Mouse (Mus musculus): ENCODE results near the gene Nt5c1a. TPM values are rescaled to one million over a fixed set of nuclear protein-coding genes. Genes with fewer than 3 reads are reported as not detected.
"Not testable (repeated sequence)": the region's sequence is repeated elsewhere in the genome, so short reads cannot be mapped to it uniquely, and the experiment has no call there.

Nt5c1a gene
- 10 to 100 TPM; 33.4 to 44.6 TPM for total RNA-seq (2021)
- long read RNA-seq, experiment 1, result 0 reads
- long read RNA-seq, experiment 2, result 0 reads

DNA sequence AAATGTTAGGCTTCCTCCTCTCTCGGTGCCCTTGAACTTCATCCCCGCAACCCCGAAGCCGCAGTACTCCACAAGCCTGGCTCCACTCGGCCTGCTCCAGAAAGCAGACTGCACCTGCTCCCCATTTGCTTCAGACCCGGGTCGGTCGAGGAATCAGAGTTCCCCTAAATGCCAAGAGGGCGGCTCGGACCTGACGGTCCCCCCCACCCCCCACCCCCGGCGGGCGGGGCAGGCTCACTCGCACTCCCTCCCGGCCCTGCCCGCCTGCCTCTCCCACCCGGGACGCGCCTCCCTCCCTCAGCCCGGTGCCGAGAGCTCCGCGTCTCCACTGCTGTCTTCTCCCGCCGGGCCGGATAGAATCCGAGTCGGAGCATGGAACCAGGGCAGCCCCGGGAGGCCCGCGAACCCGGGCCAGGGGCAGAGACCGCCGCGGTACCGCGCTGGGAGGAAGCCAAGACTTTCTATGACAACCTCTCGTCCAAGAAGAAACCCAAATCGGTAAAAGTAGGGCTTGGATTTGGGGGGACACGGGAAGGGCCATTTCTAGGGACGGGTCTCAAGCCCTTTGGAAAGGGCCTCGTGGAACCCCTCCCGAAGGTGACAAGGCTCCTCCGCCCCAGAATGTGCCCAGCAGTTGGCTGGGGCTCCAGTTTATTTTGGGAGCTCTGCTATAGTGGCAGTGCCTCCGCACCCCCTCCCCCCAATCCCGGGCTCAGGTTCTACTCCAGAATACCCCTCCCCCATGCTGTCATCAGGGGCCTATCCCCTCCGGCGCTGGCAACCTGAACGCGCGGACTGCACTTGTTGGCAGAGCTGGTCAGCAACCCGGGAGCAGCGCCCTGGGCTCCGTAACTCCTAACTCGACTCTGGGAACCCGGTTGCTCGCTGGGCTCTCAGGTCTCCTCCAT, at the start of gene Nt5c1a:
Nt5c1a (plus strand) TSS at position 319 of the 908 bp plus-strand sequence.
- intact Hi-C loops (cut with DNase I), result loop anchor here (2.0 kb wide), 1 partner anchor 47 kb away; no protein-coding TSS in a partner anchor
- peak; percentile 50 to 64 for DNase-seq

DNA sequence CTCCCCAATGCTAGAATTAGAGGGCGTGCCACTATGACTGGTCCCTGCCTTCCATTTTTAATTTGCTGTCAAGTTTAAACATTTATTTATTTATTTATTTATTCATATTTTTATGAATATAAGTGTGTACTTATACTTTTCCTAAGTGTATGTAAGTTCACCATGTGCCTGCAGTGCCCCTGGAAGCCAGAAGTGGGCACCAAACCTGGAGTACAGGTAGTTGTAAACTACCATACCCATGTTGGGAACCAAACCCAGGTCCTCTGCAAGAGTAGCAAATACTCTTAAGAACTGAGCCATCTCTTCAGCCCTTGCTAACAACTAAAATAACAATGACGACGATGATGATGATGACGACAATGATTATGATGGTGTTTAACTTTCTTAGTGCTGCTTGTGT, 49.3 kb upstream of the Nt5c1a start:
- intact Hi-C loops (cut with DNase I), result loop anchor here (2.0 kb wide), 1 partner anchor 103 kb away; no protein-coding TSS in a partner anchor
- no peak for DNase-seq

DNA sequence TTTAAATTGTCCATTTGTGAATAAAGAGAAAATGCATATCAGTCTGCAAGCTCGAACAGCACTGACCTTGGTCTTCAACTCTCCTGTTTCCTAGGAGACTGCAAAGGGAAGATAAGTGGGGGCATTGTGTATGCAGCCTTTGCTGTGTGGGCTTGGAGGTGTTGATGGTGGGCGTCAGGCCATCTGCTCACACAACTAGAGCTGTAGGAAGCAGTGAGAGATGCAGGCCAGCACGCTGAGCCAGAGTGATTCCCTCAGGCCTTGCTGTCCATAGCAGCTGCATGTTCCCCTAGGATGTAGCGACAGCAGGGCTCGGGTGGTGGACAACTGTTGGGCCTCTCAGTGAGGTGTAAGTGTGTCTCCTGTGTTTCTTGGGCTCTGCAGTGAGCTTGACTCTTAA, 48.3 kb upstream of the Nt5c1a start:
- intact Hi-C loops (cut with DNase I), result loop anchor here (2.0 kb wide), 1 partner anchor 102 kb away; no protein-coding TSS in a partner anchor
- no peak for DNase-seq

DNA sequence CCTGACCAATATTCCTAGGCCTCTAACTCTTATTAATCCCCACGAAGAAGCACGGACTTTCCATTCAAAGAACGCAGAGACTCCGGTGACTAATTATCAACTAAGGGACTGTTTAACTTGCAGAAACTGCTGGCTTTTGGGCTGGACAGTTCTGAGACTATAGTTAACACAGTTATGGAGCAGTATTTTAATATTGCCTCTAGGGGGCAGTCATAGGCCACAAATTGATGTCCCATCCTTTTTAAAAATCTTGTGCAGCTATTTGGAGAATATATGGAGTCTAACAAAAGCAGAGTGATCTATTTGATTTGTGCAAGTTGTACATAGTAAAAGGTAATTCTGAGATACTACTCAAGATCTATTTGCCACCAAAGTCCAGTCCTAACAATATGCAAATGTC, 46.3 kb upstream of the Nt5c1a start:
- intact Hi-C loops (cut with DNase I), result loop anchor here (2.0 to 5.0 kb wide), 2 partner anchors 46 to 62 kb away; partner anchors contain the start of gene Nt5c1a
- DNase-seq, result no peak

DNA sequence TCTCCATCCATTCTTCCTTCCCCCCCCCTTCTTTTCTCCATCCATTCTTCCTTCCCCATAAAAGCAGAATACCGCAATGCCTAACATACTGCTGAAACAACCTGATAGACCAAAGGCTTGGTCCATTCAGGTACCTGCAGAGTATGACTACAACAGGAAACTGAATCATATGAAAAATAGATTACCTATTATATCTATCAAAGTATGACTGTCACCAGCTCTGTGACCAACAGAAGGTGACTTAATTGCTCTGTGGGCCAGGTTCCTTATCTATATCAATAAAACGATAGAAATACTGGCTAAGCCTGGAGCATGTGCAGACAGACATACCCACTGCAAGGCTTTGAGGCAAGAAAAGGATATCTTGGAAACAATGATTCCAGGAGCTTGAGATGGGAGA, 45.9 kb upstream of the Nt5c1a start:
- no peak for DNase-seq
- intact Hi-C loops (cut with DNase I), result loop anchor here (2.0 to 5.0 kb wide), 2 partner anchors 45 to 62 kb away; partner anchors contain the start of gene Nt5c1a

DNA sequence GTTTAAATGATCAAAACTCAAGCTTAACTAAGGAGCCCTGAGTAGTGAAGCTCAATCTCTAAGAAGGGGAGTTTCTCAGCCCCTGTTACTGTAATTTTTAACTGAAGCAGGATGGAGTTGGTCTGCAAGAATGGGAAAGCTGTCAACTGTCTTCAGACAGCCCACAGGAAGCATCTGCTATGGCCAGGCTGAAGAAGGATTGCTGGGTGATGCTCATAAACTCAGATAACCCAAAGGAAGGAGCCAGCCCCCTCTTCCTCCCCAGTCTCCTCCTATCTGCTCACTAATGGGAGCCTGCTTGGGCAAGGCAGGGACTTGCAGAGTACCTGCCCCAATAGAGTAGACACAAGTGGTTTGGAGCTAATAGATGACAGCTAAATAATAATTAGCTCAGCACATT, 45.5 kb upstream of the Nt5c1a start:
- intact Hi-C loops (cut with DNase I), result loop anchor here (2.0 to 5.0 kb wide), 2 partner anchors 45 to 61 kb away; partner anchors contain the start of gene Nt5c1a
- no peak for DNase-seq

DNA sequence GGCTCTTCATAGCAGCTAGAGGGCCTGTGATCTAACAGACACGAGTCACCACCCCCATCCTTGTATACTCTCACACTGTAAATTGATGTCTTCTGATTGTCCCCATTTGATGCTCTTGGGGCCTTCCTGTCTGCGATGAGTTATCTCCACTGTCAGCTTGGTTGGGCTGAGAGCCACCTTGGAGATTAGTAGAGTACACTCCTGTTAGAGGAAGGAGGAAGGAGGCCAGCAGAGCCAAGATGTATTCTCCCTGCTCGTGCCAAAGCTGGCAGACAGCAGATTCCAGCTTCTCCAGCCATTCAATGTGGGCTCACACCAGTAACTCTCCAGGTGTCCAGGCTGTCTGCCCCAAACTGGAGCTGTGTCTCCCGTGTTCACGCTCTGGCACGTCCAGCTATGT, 40.7 kb upstream of the Nt5c1a start:
- no peak for DNase-seq
- intact Hi-C loops (cut with DNase I), result no loop called here

DNA sequence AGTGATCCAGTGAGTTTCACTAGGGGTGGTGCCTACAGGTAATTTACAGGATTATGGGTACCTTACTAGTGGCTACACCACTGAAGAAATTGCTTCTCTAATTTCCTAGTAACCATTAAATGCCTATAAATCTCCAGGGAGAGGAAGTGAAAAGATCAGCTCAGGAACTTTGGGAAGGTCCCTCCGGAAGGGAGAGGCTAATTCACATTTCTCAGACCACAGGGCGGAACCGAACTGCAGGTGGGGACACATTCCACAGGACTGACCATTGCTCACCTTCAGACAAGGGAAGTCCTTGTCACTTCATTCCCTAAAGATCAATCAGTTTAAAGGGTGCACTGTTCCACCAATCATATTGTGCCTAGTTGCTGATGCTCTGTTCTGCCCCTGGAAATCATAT, 40.1 kb upstream of the Nt5c1a start:
- intact Hi-C loops (cut with DNase I); DNase-seq: not testable (repeated sequence)

DNA sequence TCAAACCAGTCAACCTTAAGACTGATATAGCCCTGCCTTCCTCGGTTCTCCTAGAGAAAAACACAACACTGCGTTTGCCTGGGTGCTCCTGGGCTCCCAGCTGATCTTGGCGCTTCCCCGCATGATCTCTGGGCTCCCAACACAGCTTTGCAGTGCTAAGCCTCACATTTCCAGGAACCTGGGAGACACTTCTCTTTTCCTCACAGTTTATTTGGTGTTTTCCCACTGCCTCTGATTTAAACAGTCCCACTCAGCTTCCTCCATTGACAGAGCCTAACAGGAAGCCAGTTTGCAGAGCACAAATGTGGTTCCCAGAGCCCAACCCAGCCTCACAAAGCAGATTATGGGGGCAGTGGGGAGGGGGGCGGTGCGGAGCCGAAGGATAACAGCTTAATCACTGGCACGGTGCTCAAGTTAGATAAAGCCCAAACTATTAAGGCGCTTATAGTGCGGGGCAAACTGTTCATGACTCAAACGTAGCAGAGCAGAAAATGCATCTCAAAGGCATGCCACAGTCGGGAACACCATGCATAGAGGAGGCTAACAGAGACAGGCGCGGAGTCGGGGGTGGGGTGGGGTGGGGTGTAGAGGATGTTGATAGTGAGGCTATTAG, 38.9 kb upstream of the Nt5c1a start:
- intact Hi-C loops (cut with DNase I), result no loop called here
- DNase-seq, result no peak

DNA sequence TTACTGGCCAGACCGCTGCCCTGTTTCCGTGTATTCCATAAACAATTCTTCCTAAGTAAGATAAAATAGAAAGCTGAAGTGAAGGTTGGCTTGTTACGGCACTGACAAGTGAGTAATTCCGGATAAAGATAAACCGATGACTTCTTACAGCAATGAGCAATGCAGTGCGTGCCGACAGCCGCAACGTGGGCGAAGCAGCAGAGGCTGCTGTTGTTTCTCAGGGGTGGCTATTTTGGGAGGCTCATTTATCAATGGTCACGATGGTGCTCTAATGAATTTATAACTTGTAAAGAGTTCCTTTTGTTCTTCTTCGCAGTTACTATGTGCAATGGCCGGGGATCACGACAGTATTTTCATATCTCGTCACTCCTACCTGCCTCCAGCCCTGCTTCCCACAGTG, 37.1 kb upstream of the Nt5c1a start:
- intact Hi-C loops (cut with DNase I), result no loop called here
- DNase-seq, result no peak

DNA sequence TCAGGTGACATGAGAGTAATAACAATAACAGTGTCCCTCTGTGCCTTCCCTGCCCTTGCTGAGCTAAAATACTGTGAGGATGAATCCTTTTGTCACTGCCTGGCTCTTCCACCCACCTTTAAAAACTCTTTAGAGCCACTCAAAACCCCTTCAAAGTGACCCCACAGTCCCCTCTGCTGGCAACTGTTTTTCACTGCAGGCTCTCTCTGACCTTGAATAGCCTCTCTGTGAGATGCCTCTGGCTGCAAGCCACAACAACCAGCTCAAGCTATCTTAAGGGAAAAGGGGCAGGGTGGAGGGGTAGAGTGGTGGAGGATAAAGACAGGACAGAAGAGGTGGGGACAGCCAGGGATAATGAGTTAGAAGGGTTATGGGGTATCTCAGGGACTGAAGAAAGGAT, 29.5 kb upstream of the Nt5c1a start:
- intact Hi-C loops (cut with DNase I), result no loop called here
- no peak for DNase-seq

DNA sequence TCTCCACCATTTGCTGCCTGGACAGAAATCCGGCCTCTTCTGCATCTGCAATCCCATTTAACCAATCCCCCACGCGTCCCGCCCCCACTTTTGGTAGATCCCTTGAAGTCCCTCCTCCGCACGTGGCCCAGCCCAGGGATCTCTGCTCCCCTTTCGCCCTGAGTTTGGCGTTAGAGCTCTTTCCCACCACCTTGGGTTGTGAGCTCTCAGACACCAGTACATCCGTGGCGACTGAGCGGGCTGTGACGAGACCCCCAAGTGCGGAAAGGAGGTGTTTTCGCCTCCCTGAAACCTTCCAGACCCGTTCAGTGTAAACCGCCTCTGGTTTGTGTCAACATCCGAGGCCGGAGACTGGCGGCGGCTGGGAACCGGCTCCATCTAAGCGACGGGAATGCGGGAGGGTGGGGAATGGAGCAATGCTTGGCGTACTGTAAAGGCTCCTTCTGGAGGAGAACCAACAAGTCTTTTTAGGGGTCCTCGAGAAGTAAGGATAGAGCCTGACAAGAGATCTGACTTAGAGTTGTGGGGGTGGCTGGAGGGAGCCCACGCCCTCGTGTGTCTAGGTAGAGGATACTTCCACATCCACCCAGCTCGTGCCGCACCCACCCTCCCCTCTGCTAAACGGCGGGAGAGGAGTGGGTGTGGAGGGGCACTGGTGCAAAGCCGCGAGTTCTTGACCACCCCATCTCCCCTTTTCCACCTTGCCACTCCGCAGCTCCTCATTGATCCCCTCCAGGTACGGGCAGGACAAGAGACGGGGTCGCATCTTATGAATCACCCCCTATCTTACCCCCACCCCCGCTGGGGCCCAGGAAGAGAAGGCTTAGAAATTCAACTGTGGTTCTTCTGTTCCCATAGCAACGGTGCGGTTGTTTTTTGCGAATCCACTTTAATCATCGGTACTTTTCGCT, 18.7 kb upstream of the Nt5c1a start, which contains the start of gene Hpcal4:
Hpcal4 (plus strand) TSS at position 900 of the 911 bp plus-strand sequence.
- no peak for DNase-seq
- intact Hi-C loops (cut with DNase I), result no loop called here

DNA sequence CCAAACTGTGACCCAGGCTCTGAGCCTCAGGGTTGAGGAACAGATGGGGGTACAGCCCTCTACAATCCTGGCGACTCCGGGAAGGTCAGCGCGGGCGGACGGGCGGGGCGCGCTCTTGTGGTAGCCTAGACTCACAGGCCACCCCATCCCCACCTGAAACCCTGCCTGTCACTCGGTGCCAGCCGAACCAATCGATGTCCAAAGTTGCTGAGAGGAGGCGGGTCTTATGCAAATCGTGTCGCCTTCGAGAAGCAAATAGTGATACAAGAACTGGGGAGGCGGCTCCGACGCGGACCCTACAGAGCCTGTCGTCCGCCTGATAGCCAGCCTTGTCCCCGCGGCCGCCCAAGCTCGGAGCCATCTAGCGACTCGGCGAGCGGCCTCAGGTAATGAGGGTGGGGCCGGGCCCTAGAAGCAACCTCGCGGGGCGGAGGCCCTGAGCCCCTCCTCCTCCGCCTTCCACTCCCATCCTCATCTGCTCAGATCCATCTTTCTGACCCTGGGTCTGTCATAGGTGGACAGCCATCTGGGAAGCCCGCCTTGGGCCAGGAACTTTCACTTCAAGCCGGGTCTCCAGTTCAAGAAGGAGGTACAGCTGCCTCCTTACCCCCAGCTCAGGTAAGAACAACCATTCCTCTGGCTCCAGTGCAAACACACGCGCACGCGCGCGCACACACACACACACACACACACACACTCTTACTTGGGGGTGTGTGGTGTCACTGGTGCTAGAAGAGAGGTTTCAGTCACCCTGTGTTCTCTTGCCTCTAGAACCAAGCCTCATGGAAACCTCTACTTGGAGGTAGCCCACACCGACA, 17.9 kb upstream of the Nt5c1a start:
- DNase-seq, result peak; percentile 42 to 47
- intact Hi-C loops (cut with DNase I), result no loop called here

DNA sequence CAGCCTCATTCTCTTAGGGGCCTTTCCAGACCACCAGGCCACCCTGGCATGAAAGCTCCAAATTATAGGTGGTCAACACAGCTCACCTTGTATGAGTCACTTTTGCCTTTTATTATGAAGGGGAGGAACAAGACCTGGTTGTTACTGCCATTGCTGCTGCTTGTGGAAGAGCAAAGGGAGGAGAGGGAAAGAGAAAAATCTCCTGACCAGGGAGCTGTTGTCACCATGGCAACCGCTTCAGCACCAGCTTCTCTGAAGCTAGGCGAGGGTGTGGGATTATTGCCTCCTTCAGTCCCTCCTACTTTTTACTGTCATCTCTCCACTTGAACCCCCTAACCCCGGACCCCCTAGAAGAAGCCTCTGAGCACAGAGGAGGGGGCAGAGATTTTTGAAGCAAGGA, 16.5 kb upstream of the Nt5c1a start:
- DNase-seq, result no peak
- intact Hi-C loops (cut with DNase I), result no loop called here

DNA sequence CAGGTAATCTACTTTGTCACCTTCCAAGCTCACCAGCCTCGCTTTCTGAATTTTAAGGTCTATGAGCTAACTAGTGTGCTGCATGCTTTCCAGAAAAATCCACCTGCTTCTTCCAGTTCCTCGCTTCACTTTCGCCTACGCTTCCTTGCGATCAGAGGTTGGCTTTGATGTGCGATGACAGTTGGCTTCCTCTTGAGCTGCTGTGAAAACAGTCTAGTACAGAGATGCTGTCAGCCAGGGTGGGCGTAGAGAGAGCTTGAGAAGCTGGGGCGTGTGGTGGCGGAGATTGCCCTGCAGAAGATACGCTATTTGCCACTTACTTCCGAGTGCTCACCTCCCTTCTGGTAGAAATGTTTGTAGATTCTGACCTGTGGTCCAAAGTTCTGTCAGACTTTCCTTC, 9.0 kb upstream of the Nt5c1a start:
- intact Hi-C loops (cut with DNase I), result no loop called here

DNA sequence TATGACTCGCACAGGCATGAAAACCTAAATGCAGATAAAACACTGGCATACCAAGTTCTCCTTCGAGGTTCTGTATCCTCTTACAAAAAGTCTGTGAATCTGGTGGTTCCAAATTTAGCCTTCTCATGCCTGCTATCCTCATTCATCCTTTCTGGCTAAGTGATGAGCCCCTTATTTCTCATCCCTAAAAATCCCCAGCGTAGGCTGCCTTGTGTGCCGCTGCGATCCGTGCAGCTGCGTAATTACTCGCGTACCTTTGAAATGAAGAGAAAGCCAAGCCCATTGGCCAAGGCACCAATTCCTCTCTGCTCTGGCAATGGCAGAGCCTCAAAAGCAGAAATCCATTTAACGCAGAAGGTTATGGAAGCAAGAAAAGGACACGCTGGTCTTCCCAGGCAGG, 7.5 kb upstream of the Nt5c1a start:
- no peak for DNase-seq
- intact Hi-C loops (cut with DNase I), result no loop called here

More for the DNA sequence above, 9.0 kb upstream of the Nt5c1a start:
- DNase-seq, result no peak

DNA sequence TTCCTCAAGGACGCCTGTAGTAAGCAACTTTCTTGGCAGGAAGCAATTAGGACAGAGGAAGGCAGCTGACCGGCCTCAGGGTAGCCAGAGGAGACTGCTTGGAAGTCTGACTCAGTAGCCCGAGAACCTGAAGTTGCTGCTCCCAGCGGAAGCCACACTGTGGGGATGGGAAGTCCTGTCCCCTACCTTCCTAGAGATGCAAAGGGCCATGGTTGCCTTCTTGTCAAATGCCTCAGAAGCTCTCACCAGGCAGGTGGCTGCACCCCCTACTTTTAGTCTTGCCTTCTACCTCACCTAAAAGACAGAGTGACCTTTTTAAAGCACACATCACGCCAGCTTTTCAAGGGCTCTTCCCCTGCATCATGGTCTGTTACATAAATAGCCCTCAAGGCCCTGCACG, 4.6 kb upstream of the Nt5c1a start:
- intact Hi-C loops (cut with DNase I), result no loop called here
- no peak for DNase-seq

DNA sequence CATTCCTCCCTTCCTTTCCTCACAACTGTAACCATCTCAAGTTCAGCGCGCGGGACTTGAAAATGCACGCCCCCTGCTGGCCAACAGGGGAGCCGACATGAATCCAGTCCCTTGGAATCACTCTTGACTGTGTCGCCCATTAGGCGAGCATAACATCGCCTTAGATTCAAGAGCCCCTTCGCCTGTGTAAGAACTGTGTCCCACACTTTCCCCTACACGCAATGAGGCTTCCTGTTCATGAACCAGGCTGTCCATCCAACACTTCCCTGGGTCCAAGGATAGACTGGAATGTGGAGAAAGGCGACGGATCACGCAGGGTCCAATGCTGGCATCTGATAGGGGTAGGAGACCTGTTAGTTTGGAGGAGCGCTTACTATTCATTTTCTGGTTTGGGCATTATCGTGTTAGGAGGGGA, 526 bp upstream of the Nt5c1a start:
- DNase-seq, result peak; percentile 41 to 60
- intact Hi-C loops (cut with DNase I), result loop anchor here (2.0 kb wide), 1 partner anchor 46 kb away; no protein-coding TSS in a partner anchor

DNA sequence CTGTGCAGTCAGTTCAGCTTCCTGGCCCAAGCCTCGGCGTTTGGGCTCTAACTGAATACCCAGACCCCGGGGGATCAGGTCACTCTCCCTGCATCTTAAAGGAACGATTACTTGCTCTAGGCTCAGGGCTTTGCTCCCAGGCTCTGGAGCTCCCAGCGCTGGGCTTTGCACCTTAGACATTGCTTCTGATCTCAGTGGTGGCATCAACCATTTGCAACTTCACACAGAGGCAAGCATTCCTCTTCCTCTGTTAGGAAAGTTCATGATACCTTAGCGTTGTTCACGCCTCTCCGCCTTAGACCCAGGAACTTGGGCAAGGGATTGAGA, 753 bp downstream of the Nt5c1a start:
- no peak for DNase-seq
- intact Hi-C loops (cut with DNase I), result no loop called here

DNA sequence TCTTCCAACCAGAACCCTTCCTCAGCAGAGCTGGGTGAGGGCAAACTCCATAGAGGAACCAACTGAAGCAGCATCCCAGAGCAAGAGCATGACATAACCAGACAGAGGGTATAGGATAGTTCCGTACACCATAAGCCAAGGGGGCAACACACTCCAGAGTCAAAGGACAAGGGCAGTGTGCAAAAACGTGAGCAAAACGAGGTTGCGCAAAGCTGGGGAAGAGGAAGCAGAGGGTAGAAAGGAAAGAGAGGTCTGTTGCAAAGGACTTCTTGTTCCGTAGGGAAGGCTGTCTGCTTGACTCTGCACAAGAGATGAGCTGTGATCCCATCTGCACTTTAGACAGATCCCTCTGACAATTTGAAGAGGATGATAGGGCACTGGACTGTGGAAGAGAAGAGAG, 6.0 kb downstream of the Nt5c1a start:
- DNase-seq, result no peak
- intact Hi-C loops (cut with DNase I), result no loop called here

All from gastrocnemius, postnatal 36 days (tissue).